Mouse (Mus musculus) kidney, adult 2 months (tissue): ENCODE results near the gene Supt6.

Source experiments
- CTCF ChIP-seq: fragments of 200-500 bp; conservative IDR thresholded peaks from 2 replicates; pipeline ENCODE4 v1.5.1; 2011; ENCODE audit warnings: low read depth, mild to moderate bottlenecking, control low read depth, low read length, moderate library complexity, mixed read lengths; ENCODE audit not compliant: insufficient read depth, insufficient read length
- POLR2A ChIP-seq: fragments of 200-500 bp; IDR thresholded peaks from one replicate; pipeline ENCODE4 v1.6.1; 2011; ENCODE audit warnings: low read depth, low read length, control low read depth

- peak; percentile 80 for TF ChIP-seq POLR2A
- peak; percentile 23; the same call in 1 of the 2 replicates for TF ChIP-seq CTCF
These were observed 62.6 kb downstream of the Supt6 start, which contains the start of gene Rpl23a for GRCm38 (mm10) chr11:78182961-78183844.
